Mouse (Mus musculus) heart, embryonic 10.5 days (tissue): ENCODE results near the gene Naa80. TPM values are rescaled to one million over a fixed set of nuclear protein-coding genes. Genes with fewer than 3 reads are reported as not detected.
A peak's percentile ranks its signal among the peaks of the same experiment; 100 is the strongest.

Source experiments
- DNase-seq: peaks from one replicate; pipeline ENCODE4 v3.0.0-alpha.2; 2017; ENCODE audit warnings: low spot score
- H3K27ac ChIP-seq: fragments of 300-500 bp; sonication (generic); 2 replicates; pipeline ENCODE4 v1.5.1; 2016; ENCODE audit warnings: mild to moderate bottlenecking
- H3K27me3 ChIP-seq: fragments of 300-500 bp; sonication (generic); 2 replicates; pipeline ENCODE4 v1.6.1; 2016; ENCODE audit warnings: mild to moderate bottlenecking; ENCODE audit not compliant: poor library complexity, insufficient read depth, severe bottlenecking
- H3K36me3 ChIP-seq: fragments of 300-500 bp; sonication (generic); 2 replicates; pipeline ENCODE4 v1.6.1; 2016; ENCODE audit warnings: mild to moderate bottlenecking, moderate library complexity
- H3K4me1 ChIP-seq: fragments of 300-500 bp; sonication (generic); 2 replicates; pipeline ENCODE4 v1.6.1; 2016; ENCODE audit warnings: mild to moderate bottlenecking
- H3K4me3 ChIP-seq: fragments of 300-500 bp; sonication (generic); 2 replicates; pipeline ENCODE4 v1.5.1; 2016; ENCODE audit warnings: mild to moderate bottlenecking, moderate library complexity
- H3K9me3 ChIP-seq: fragments of 300-500 bp; sonication (generic); 2 replicates; pipeline ENCODE4 v1.6.1; 2016; ENCODE audit warnings: mild to moderate bottlenecking, moderate library complexity
- WGBS: fragments of 180-500 bp; shearing (Covaris S2); methylation state at CpG from one replicate; pipeline ENCODE4 v1.1.7; 2016; 5-methylcytosine and 5-hydroxymethylcytosine counted together
- polyA plus RNA-seq: library from polyadenylated mRNA; unstranded; fragments of >200 nt; fragmentation: Nextera tagmentation; extraction: Ambion mirVana; gene quantifications from 2 replicates; pipeline ENCODE4 v1.2.1, GENCODE M21; 2016

Gene Naa80
- polyA plus RNA-seq, 1 experiment from 2014 or later, result 15.3 TPM

DNA sequence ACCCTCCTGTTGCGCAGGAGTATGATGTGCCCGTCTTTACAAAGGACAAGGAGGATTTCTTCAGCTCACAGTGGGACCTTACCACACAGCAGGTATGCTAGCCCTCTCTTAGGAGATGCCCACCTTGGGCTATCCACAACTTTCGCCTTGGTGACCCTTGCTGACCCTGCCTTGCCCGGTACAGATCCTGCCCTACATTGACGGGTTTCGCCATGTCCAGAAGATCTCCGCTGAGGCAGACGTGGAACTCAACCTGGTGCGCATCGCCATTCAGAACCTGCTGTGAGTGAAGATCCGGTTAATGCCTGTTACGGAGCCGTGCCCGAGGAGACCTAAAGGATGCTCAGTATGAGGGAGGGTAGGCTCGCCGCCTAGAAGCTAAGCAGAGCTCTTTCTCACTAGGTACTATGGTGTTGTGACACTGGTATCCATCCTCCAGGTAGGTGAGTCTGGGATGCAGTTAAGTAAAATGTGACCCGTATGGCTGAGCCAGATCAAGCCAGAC lies 34.4 kb upstream of the Naa80 start:
- 92% methylated on average over 17 of the region's 17 CpGs for WGBS
- Histone ChIP-seq H3K4me3 (no peak overlapping the region), H3K36me3 (peaks cover 33% of the 10 kb centered on the region), H3K4me1 (peaks cover 49% of the 10 kb centered on the region), H3K9me3 (no peaks in the 10 kb centered on the region), H3K27me3 (peaks cover 20% of the 10 kb centered on the region), H3K27ac (no peak overlapping the region)
- no peak for DNase-seq

DNA sequence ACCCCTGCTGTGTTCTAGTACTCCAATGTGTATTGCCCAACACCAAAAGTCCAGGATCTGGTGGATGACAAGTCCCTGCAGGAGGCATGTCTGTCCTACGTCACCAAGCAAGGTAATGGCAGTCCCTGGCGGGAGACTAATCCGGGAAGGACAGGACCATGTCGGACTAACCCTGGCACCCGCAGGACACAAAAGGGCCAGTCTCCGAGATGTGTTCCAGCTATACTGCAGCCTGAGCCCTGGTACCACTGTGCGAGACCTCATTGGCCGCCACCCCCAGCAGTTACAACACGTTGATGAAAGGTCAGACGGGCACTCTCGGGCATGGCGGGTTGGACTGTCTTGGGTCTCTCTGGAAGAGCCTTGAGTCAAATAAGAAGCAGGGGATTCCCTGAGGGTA lies 34.0 kb upstream of the Naa80 start:
- peaks cover 25% of the 10 kb centered on the region for H3K27me3 ChIP-seq
- DNase-seq, result no peak
- WGBS, result 86% methylated on average over 12 of the region's 12 CpGs
- no peaks in the 10 kb centered on the region for H3K9me3 ChIP-seq
- no peak overlapping the region for H3K27ac ChIP-seq
- H3K4me3 ChIP-seq, result no peak overlapping the region
- peaks cover 28% of the 10 kb centered on the region for H3K36me3 ChIP-seq
- peaks cover 52% of the 10 kb centered on the region for H3K4me1 ChIP-seq

DNA sequence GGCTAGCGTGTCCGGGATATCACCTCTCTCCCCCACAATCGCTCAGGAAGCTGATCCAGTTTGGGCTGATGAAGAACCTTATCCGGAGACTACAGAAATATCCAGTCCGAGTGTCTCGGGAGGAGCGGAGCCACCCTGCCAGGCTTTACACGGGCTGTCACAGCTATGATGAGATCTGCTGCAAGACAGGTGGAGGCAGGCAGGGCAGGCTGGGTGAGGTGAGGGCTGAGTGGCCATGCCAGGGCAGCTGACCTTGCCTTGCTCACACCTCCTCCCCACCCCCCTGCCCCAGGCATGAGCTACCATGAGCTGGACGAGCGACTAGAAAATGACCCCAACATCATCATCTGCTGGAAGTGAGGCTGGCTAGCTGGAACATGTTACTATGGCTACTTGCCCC lies 33.5 kb upstream of the Naa80 start:
- 82% methylated on average over 10 of the region's 10 CpGs for WGBS
- H3K27me3 ChIP-seq, result peaks cover 29% of the 10 kb centered on the region
- peaks cover 57% of the 10 kb centered on the region for H3K4me1 ChIP-seq
- no peak overlapping the region for H3K27ac ChIP-seq
- no peaks in the 10 kb centered on the region for H3K9me3 ChIP-seq
- H3K4me3 ChIP-seq, result no peak overlapping the region
- DNase-seq, result no peak
- peaks cover 24% of the 10 kb centered on the region for H3K36me3 ChIP-seq

DNA sequence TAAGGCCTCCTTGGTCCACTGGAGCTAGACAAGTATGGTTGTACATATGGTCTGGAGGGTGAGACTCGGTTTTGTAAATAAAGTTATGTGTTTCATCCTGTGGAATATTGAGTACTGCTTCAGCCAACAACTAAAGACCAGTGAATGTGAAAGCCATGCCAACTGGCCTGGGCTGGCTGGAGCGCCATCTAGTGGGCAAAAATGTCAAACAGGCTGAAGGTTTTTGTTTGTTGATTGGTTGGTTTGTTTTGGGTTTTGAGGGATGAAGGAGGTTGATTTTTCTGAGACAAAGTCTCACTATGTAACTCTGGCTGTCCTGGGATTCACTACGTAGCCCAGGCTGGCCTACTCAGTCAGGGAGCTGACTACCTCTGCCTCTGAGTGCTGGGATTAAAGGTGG lies 33.1 kb upstream of the Naa80 start:
- Histone ChIP-seq H3K36me3 (peaks cover 22% of the 10 kb centered on the region), H3K9me3 (no peaks in the 10 kb centered on the region), H3K27ac (no peak overlapping the region), H3K4me1 (peaks cover 60% of the 10 kb centered on the region), H3K4me3 (no peak overlapping the region), H3K27me3 (peaks cover 33% of the 10 kb centered on the region)
- WGBS, result 5% methylated on average over 3 of the region's 3 CpGs
- peak; percentile 88 for DNase-seq

DNA sequence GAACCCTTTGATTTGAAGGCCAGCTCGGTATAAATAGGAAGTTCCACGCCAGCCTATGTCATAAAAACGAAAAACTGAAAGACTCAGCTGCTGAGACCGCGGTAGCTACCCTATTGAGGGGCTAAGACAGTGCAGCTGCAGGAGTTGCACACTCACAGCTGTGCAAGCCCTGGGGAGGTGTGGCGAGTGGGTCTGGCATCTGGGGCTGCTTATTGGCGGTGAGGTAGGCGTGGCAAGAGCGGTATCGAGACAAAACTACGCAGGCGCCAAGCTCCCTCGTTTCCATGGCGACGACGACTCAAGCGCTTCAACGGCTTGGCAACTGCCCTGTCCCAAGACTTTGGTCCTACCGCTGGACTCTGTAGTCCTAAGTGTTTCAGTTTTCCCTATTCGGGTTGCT lies 31.7 kb upstream of the Naa80 start, which contains the start of gene Zmynd10:
Gene Zmynd10, plus strand, starts transcription at position 273 of the 400 bp plus-strand sequence.
- H3K36me3 ChIP-seq, result peaks cover 22% of the 10 kb centered on the region
- H3K27ac ChIP-seq, result peak within 1 kb of the TSS; percentile 16; the same call in 1 of the 2 replicates

DNA sequence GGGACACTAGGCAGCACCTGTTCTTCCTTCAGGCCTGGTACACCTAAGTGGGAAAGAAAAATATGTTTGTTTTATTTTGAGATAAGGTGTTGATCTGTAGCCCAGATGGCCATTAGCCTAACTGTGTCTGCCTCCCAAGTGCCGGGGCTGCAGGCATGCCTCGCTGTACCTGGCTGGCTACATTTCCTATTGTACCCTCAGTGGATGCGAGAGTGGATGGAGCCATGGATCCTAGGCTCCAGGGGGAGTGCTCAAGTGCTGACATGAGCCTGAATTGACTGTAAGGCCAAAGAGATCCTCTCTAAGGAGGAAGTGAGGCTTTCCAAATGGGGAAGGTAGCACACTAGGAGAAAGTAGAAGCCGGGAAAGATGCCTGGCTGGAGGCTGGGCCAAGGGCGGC lies 30.7 kb upstream of the Naa80 start:
- peaks cover 63% of the 10 kb centered on the region for H3K4me1 ChIP-seq
- no peak overlapping the region for H3K27ac ChIP-seq
- H3K9me3 ChIP-seq, result no peaks in the 10 kb centered on the region
- peaks cover 52% of the 10 kb centered on the region for H3K27me3 ChIP-seq
- 73% methylated on average over 5 of the region's 5 CpGs for WGBS
- H3K4me3 ChIP-seq, result no peak overlapping the region
- H3K36me3 ChIP-seq, result peaks cover 22% of the 10 kb centered on the region
- DNase-seq, result no peak

More for the DNA sequence above, 31.7 kb upstream of the Naa80 start, which contains the start of gene Zmynd10:
- peak within 1 kb of the TSS; percentile 32 for H3K4me3 ChIP-seq
- no peaks in the 10 kb centered on the region for H3K9me3 ChIP-seq
- peaks cover 45% of the 10 kb centered on the region for H3K27me3 ChIP-seq
- H3K4me1 ChIP-seq, result peaks cover 64% of the 10 kb centered on the region
- peak; percentile 95 for DNase-seq
- 6% methylated on average over 20 of the region's 20 CpGs for WGBS

DNA sequence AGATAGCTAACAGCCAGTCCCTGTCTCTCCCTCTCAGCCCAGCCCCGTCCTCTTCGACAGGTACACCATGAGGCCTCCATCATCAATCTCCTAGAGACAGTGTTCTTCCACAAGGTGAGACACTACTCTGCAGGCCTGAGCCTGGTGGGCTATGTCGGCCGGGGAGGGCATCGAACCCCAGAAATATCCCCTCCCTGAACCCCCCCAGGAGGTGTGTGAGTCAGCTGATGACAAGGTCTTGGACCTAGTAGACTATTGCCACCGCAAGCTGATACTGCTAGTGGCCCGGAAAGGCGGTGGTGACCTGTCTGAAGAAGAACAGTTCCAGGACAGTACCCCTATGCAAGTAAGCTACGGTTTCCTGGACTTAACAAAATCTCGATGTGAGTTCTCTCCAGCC lies 29.9 kb upstream of the Naa80 start:
- no peaks in the 10 kb centered on the region for H3K9me3 ChIP-seq
- peaks cover 16% of the 10 kb centered on the region for H3K36me3 ChIP-seq
- peaks cover 53% of the 10 kb centered on the region for H3K27me3 ChIP-seq
- peaks cover 67% of the 10 kb centered on the region for H3K4me1 ChIP-seq
- no peak overlapping the region for H3K27ac ChIP-seq
- DNase-seq, result no peak
- no peak overlapping the region for H3K4me3 ChIP-seq
- WGBS, result 83% methylated on average over 10 of the region's 10 CpGs

DNA sequence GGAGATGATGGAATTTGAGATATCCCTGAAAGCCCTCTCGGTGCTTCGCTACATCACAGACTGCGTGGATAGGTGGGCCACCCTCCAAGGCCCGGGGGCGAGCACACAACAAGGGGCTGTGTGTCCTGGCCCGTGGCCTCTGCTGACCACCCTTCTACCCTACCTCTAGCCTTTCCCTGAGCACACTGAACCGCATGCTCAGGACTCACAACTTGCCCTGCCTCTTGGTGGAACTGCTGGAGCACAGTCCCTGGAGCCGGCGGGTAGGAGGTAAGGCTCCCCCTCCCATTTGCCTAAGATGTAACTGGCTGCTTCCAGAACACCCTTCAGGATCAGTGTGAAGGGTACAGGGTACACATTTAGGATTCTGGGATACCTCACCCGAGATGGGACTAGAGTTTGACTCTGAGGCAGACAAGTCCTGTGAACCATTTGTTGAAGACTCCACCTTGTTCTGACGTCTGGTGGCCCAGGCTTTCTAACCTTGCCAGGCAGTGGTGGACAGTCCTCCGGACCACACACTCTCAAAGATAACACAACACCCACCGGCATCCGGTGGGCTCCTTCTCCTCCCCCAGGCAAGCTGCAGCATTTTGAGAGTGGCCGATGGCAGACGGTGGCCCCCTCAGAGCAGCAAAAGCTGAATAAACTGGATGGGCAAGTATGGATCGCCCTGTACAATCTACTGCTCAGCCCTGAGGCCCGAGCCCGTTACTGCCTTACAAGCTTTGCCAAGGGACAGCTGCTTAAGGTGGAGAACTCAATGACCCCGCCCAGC lies 29.2 kb upstream of the Naa80 start:
- 76% methylated on average over 20 of the region's 20 CpGs for WGBS
- H3K4me1 ChIP-seq, result peaks cover 74% of the 10 kb centered on the region

DNA sequence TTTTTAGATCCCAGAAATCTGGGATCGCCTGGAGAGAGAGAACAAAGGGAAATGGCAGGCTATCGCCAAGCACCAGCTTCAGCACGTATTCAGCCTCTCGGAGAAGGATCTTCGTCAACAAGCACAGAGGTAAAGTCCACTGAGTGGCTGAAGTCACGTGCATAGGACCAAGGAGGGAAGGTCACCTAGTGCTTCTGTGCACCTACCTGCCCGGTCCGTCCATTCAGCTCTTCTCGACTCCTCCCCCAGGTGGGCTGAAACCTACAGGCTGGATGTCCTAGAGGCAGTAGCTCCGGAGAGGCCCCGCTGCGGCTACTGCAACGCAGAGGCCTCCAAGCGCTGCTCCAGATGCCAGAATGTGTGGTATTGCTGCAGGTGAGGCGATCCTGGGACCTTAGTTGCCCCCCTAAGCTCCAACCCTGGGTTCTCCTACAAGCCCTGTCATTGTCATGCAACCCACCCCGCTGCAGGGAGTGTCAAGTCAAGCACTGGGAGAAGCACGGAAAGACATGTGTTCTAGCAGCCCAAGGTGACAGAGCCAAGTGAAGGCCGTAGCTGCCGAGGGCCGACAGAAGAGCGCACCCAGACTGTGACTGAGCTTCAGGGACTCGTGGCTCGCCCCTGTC lies 28.1 kb upstream of the Naa80 start:
- no peaks in the 10 kb centered on the region; the same call in 1 of the 2 replicates for H3K36me3 ChIP-seq
- peak overlapping the region; percentile 70 for H3K4me3 ChIP-seq
- H3K4me1 ChIP-seq, result peaks cover 70% of the 10 kb centered on the region
- DNase-seq, result no peak
- H3K9me3 ChIP-seq, result no peaks in the 10 kb centered on the region
- H3K27me3 ChIP-seq, result peaks cover 53% of the 10 kb centered on the region
- peak overlapping the region; percentile 87 for H3K27ac ChIP-seq
- 25% methylated on average over 23 of the region's 23 CpGs for WGBS

More for the DNA sequence above, 29.2 kb upstream of the Naa80 start:
- H3K27ac ChIP-seq, result no peak overlapping the region
- no peaks in the 10 kb centered on the region for H3K9me3 ChIP-seq
- no peak overlapping the region for H3K4me3 ChIP-seq
- peaks cover 9% of the 10 kb centered on the region for H3K36me3 ChIP-seq
- DNase-seq, result no peak
- peaks cover 53% of the 10 kb centered on the region for H3K27me3 ChIP-seq

DNA sequence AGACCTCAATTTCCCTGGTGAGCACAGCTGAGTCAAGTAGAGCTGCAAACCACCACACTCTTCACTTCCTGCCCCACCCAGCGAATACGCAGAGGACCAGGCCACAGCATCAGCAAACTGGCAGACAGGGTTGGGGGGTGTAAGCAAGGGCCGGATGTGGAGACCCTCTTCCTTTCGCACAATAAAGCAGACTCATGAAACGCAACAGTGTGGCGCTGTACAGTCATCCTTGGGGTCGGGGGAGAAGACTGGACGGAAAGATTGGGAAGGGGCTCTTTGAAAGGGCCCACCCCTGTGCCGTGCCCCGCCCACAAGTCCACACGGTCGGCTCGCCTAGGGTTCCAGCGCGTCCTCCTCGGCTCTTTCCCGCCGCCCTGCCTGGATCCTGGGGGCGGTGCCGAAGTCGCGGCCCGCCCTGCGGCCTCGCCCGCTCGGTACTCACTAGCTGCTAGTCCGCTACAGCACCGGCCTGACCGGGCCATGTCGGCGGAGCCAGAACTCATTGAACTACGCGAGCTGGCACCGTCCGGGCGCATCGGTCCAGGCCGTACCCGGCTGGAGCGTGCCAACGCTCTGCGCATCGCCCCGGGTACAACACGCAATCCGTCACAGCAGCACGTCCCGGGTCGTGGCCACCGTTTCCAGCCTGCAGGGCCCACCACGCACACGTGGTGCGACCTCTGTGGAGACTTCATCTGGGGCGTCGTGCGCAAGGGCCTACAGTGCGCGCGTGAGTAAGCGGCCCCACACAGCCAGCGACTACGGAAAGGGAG lies 27.4 kb upstream of the Naa80 start, which contains the start of gene Rassf1:
Gene Rassf1, plus strand, starts transcription at position 439 of the 773 bp plus-strand sequence.
- peak within 1 kb of the TSS; percentile 70 for H3K4me3 ChIP-seq
- H3K27ac ChIP-seq, result peak within 1 kb of the TSS; percentile 87
- peaks cover 2% of the 10 kb centered on the region for H3K36me3 ChIP-seq
- under 1% methylated on average over 63 of the region's 63 CpGs for WGBS
- DNase-seq, result peak; percentile 88
- no peaks in the 10 kb centered on the region for H3K9me3 ChIP-seq
- H3K27me3 ChIP-seq, result peaks cover 53% of the 10 kb centered on the region
- H3K4me1 ChIP-seq, result peaks cover 73% of the 10 kb centered on the region

DNA sequence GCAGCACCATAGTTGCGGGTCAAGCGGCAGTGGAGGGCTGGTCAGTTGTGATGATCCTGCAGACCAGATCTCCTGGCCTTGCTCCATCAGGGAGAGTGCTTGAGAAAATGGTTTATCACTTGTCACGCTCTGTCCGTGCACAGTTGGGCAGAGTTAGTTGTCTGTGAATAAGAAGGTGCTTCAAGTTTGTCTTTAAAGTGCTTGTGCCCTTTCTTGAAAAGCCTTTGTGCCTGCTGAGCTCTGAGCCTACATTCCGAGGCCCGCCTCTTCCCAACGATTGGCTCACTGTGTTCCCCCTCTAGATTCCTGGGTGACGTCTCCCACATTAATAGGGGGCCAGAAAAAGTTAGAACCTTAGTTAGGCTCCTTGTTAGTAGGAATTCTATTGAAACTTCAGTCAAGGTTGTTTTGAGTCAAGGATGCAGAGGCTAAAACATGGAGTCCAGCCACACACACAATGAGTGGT lies 26.8 kb upstream of the Naa80 start:
- H3K9me3 ChIP-seq, result no peaks in the 10 kb centered on the region
- peaks cover 53% of the 10 kb centered on the region for H3K27me3 ChIP-seq
- DNase-seq, result no peak
- H3K4me1 ChIP-seq, result peaks cover 73% of the 10 kb centered on the region
- H3K27ac ChIP-seq, result peak overlapping the region; percentile 87
- H3K36me3 ChIP-seq, result peaks cover 6% of the 10 kb centered on the region
- H3K4me3 ChIP-seq, result peak overlapping the region; percentile 70
- 11% methylated on average over 8 of the region's 8 CpGs for WGBS

DNA sequence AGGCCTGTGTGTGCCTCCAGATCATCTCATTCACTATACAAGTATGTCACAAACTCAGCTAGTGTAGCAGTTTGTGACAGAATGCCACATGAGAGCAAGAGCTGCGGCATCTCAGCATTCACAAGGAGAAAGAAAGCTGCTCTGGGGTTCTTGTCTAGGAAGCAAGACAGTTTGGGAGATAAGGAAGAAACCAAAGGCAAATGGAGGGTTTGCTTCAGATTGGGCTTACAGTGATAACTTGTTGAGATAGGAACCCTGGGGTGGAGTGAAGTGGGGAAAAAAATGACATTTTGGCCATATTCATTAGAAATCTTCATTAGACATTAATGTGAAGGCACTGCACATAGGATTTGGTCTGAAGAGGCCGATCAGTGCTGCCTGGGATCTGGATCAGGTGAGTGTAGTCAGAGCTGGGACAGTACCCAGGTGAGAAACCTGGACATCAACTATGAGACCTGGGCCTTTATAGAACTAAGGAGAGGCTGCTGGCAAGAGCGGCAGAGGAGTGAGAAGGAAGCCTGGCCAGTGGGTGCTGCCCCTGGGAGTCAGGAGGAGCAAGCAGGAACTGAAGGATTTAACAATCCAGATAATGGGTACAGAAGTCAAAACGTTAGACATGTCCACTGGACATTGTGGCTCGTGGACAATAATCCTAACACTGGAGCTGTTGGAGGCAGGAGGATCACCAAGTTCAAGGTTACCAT lies 25.8 kb upstream of the Naa80 start:
- Histone ChIP-seq H3K4me3 (peak overlapping the region; percentile 84; the same call in 1 of the 2 replicates), H3K9me3 (no peaks in the 10 kb centered on the region), H3K4me1 (peaks cover 65% of the 10 kb centered on the region), H3K27ac (no peak overlapping the region), H3K36me3 (peaks cover 15% of the 10 kb centered on the region), H3K27me3 (peaks cover 47% of the 10 kb centered on the region)
- 75% methylated on average over 5 of the region's 5 CpGs for WGBS
- DNase-seq, result no peak
